Mouse (Mus musculus) left cerebral cortex, adult 8-10 months (tissue): ENCODE measurements around the gene Tns1. TPM values are rescaled to one million over a fixed set of nuclear protein-coding genes. Genes with fewer than 3 reads are reported as not detected.
A peak's percentile ranks its signal among the peaks of the same experiment; 100 is the strongest.
"Not testable (repeated sequence)": the region's sequence is repeated elsewhere in the genome, so short reads cannot be mapped to it uniquely, and the experiment has no call there.

Source experiments
- DNase-seq, 2 experiments: peaks; one replicate each; pipeline ENCODE4 v3.0.0; 2022; ENCODE audit warnings: low spot score in 2 of 2
- total RNA-seq, 4 experiments: library from RNA; stranded (reverse); gene quantifications; 2 replicates each; pipeline ENCODE4 v1.2.4; 2022

Tns1 gene
- total RNA-seq, result 10 to 100 TPM; 40.6 to 59.2 (median 49.2) TPM

GRCm38 (mm10) chr1:74124021-74124981 lies at the start of gene Tns1:
Tns1 (minus strand) TSS chr1:74124449.
- no peak for DNase-seq

- no peak for DNase-seq
These were observed 48.5 kb upstream of the Tns1 start for GRCm38 (mm10) chr1:74172722-74173121.

DNA sequence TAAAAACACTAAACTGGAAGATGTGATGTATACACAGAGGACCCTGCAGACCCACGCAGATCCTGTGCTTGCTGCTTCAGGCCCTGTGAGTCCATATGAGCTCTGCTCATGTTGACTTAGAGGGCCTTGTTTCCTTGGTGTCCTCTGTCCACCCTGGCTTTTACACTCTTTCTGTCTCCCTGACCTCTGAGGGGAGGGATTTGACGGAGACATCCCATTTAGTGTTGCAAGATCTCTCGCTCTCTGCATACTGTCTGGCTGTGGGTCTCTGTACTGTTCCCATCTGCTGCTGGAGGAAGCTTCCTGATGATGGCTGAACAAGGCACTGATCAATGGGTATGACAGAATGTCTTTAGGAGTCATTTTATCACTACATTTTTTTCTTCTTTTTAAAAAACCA lies 45.5 kb upstream of the Tns1 start:
- no peak for DNase-seq

DNA sequence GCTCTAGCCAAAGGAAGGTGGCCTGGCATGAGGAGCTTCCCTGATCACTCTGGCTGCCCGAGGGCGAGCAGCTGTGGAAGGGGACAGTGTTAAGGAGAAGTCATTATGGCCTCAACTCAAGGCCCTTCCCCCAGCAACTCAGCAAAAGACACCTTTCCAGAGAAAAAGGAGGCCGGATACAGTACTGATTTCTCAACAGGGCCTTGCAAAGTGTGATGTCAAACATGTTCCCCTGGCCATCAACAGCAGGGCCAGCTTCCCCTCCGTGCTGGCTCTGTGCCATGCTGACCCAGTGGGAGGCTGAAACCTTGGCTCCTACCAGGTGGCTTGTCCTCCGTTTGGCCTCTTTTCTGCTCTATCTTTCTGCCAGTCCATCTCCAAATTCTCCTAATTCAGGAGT lies 42.9 kb upstream of the Tns1 start:
- DNase-seq, result no peak

GRCm38 (mm10) chr1:74160036-74160435 lies 35.8 kb upstream of the Tns1 start:
- DNase-seq, result no peak

DNA sequence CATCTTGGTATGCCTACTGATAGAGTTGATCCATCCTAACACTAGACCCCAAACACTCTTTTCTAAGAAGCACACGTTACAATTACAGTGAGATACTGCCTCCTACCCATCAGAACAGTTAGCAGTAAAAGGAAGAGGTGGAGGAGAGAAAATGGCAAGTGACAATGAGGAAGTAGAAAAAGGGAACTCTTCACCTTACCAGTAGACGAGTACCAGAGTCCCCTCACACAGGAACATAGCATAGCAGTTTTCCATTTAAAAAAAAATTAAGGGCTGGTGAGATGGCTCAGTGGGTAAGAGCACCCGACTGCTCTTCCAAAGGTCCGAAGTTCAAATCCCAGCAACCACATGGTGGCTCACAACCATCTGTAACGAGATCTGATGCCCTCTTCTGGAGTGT lies 35.4 kb upstream of the Tns1 start:
- DNase-seq, result not testable (repeated sequence)

DNA sequence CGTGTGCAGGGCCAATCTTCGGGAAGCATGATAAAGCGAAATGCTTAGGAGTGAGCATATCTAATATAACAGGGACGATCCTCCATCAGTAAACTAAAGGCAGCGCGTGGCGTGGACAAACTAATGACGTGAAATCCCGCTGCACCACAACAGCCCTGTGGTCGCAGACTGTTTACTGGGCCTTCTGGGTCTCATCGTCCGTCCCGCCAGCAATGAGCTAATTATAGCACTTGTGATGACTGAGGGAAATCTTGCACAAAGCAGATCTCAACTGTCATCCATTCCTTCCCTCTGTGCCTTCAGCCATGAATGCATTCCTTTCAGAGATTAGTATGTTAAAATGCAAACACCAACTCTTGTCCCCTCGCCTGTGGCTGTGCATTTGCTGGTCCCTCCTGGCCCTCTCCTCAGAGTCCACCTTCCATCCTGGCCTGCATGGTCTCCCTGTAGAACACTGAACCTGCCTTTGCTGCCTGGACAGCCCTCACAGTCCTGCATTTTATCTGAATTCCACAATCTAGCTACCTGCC lies 32.2 kb upstream of the Tns1 start:
- DNase-seq, result no peak

GRCm38 (mm10) chr1:74155435-74156012 lies 31.3 kb upstream of the Tns1 start:
- no peak for DNase-seq

DNA sequence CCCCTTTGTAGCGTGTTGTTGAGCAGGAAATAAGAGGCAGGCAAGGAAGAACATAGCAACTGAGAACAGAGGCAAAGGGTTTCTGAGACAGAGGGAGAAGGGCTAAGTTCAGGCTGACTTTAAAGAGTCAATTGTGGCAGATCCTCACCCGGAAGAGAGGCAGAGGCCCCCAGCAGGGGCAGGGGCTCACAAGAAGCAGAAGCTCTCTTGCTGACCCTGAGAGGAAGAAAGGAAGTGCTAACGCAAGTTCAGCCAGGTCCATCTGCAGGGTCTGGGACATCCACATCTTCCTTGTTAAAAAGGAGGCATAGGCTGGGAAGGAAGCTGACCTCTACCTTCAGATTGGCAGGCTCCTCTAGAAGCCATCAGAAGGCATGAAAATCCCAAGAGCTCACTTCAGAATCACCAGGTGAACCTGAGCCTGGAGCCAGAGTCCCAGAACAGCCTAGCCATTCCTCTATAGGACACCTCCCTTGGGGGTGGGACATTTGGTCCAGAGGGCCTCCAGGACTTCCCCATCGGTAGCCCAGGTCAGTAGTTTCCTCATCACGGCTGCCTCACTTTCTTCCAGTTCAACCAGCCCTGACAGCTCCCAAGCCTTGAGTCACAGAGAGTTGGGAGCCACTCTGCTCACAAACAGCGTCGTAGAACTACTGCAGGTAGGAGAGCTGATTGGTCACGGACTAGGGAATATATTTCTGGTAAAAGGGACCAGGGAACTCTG lies 29.4 kb upstream of the Tns1 start, which contains the start of gene Cxcr2:
TSS of gene Cxcr2 (plus strand) at position 529 of the 724 bp plus-strand sequence.
- no peak for DNase-seq

DNA sequence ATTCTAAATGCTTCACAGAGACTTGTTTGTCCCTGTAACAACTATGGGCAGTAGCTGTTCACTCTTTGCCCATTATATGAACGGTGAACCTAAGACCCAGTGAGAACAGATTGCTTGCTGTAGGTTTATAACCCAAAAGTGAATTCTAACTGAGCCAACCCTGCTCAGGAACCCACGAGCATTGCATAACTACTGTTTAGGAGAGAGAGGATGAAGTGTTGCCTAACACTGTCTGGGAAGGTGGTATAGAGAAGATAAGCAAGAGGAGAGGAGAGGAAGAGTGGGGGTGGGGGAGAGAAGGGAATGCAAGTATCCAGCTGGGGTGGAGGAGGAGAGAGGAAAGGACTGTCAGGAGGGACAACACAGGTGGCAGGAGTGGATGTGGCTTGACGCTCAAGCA lies 26.8 kb upstream of the Tns1 start:
- no peak for DNase-seq

DNA sequence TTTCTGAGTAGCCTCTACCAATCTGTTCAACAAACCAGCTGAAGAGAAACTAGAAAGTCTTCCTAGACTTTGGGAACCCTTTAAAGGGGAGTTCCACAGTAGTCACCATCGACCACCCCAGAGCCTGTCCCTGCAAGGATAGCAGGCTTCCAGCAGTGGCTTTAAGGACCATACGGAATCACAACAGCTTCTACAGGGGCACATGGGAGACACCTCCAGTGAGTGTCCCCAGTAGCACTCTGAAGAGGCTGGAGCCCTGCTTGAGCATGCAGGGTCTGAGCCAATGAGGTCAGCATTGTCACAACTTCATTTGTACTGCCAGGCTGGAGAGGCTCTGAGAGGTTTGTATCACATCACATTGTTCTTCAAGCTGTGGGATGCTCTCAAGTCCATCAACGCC lies 25.9 kb upstream of the Tns1 start:
- no peak for DNase-seq

DNA sequence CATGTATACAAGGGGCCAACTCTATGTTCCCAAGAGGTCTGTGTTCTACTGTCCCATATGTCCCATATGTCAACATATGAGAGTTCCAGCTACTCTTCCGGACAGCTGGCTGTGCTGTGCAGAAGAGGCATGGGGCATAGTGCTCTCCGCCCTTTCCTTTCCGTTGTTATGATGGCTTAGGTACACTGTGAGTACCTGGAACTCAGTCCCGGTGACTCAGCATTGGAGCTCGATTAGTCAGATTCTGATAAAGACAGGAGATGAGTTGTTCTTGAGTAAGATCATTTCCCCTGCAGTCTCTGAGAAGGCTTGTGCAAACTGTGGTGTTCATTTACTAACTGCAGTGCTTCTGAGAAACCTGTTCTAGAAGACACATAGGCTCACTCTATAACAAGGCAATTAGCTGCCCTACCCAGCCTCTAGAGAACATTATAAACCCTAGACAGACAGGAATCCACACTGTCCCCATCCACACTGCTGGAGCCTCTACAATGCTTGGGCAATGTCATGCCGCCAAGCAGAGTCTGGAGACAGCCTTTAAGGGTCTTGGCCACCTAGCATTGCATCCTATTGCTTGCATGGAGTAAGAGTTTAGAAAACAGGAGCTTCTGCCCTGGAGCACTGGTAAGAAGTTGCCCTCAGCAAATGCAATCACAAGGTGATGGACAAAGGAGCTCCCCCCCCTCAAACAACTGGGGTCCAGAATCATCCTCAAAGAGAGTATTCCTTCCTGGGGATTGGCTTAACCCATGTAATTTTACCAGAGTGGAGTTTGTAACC lies 25.0 kb upstream of the Tns1 start:
- no peak for DNase-seq

- no peak for DNase-seq
These were observed 17.5 kb upstream of the Tns1 start for GRCm38 (mm10) chr1:74141781-74142180.

GRCm38 (mm10) chr1:74139415-74139814 lies 15.2 kb upstream of the Tns1 start:
- DNase-seq, result no peak

- DNase-seq, result no peak
These were observed 11.2 kb upstream of the Tns1 start for GRCm38 (mm10) chr1:74135326-74135950.

- no peak for DNase-seq
These were observed 9.7 kb upstream of the Tns1 start for GRCm38 (mm10) chr1:74133954-74134353.

DNA sequence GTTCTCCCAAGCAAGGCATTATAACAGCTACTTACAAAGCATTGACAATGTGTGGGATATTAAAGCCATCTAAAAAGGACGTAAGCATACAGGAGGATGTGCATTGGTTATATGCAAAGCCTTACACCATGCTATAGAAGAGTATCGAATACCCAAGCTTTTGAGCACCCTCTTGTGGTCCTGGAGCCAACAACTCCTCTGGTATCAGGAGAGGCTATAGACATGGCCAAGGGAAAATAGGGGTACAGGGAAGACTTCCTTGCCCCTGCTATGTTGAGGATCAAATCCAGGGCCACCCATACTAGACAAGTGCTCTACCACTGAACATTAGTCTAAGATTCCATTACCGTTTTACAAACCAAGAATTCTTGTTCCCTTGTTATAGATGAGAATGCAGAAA lies 7.8 kb upstream of the Tns1 start:
- no peak for DNase-seq

- DNase-seq, result no peak
These were observed 6.8 kb upstream of the Tns1 start for GRCm38 (mm10) chr1:74130883-74131659.

DNA sequence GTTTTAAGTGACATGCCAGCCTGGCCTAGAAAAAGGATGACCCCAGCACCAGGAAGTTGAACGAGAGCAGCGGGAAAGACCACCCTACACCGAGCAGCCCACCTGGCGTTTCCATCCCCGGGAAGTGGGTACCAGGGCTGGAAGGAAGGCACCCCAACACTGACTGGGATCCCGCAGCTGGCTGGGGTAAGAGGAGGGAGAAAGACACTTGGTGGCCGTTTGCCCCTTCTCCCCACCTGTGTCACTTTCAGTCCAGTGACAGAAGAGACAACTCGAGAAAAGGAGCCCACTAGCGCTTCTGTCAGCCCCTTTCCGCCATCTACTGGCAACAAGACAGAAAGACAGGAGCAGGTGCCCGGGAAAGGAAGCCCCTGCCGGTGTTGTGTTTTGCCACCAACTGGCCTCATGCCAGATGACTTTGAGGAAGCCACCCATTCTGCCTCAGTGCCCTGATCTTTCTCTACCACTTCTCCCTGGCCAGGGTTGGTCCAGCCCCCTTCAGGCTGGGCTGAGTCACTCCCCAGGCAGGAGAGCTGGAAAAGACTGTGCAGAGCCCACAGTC lies 823 bp upstream of the Tns1 start, which contains the start of gene Rufy4:
TSS of gene Rufy4 (plus strand) at position 551 of the 562 bp plus-strand sequence.
- DNase-seq, result peak in 1 of 2 experiments; percentile 19
